Mouse (Mus musculus) spleen, embryonic (tissue): Measurements from ENCODE around the gene Ahcy.
"Not testable (repeated sequence)": the region's sequence is repeated elsewhere in the genome, so short reads cannot be mapped to it uniquely, and the experiment has no call there.

Source experiments
- CTCF ChIA-PET: fragments of 350-600 bp; sonication (Branson Sonifier 250); formaldehyde crosslinking; loops from one replicate; lab custom pipeline; 2022; lab: Charles Lee

Gene Ahcy

GRCm38 (mm10) chr2:155073978-155074765, at the start of gene Ahcy:
Gene Ahcy, minus strand, starts transcription at chr2:155074497.
- CTCF ChIA-PET, result interaction anchor here (0.6 kb wide), 1 partner anchor 19 kb away, joined by 3 read pairs; no protein-coding TSS in a partner anchor

- CTCF ChIA-PET, result no interaction called here
These were observed 41.0 kb upstream of the Ahcy start for GRCm38 (mm10) chr2:155115216-155115830.

GRCm38 (mm10) chr2:155107276-155107675, 33.0 kb upstream of the Ahcy start:
- CTCF ChIA-PET, result not testable (repeated sequence)

- CTCF ChIA-PET, result no interaction called here
These were observed 29.3 kb upstream of the Ahcy start for GRCm38 (mm10) chr2:155103607-155104006.

GRCm38 (mm10) chr2:155101761-155102181, 27.5 kb upstream of the Ahcy start:
- CTCF ChIA-PET, result interaction anchor here (0.9 kb wide), 1 partner anchor 26 kb away, joined by 3 read pairs; no protein-coding TSS in a partner anchor

GRCm38 (mm10) chr2:155100796-155101259, 26.5 kb upstream of the Ahcy start:
- CTCF ChIA-PET, result no interaction called here

GRCm38 (mm10) chr2:155099994-155100795, 25.9 kb upstream of the Ahcy start:
- CTCF ChIA-PET, result no interaction called here

GRCm38 (mm10) chr2:155099421-155099820, 25.1 kb upstream of the Ahcy start:
- CTCF ChIA-PET, result interaction anchor here (0.5 kb wide), 1 partner anchor 1874 kb away, joined by 4 read pairs; no protein-coding TSS in a partner anchor

GRCm38 (mm10) chr2:155098720-155099380, 24.6 kb upstream of the Ahcy start:
- CTCF ChIA-PET, result no interaction called here

GRCm38 (mm10) chr2:155093418-155093817, 19.1 kb upstream of the Ahcy start:
- CTCF ChIA-PET, result interaction anchor here (0.6 to 0.7 kb wide), 3 partner anchors 65 to 1956 kb away, joined by 3 to 17 read pairs (median 8); no protein-coding TSS in a partner anchor

- CTCF ChIA-PET, result no interaction called here
These were observed 17.4 kb upstream of the Ahcy start for GRCm38 (mm10) chr2:155091743-155092075.

GRCm38 (mm10) chr2:155090909-155091742, 16.8 kb upstream of the Ahcy start:
- CTCF ChIA-PET, result no interaction called here

- CTCF ChIA-PET, result no interaction called here
These were observed 14.0 kb upstream of the Ahcy start for GRCm38 (mm10) chr2:155088264-155088663.

GRCm38 (mm10) chr2:155086328-155086727, 12.0 kb upstream of the Ahcy start:
- CTCF ChIA-PET, result no interaction called here

- CTCF ChIA-PET, result no interaction called here
These were observed 10.2 kb upstream of the Ahcy start for GRCm38 (mm10) chr2:155084546-155084945.

GRCm38 (mm10) chr2:155082121-155082803, 8.0 kb upstream of the Ahcy start:
- CTCF ChIA-PET, result interaction anchor here (0.7 kb wide), 1 partner anchor 18 kb away, joined by 17 read pairs; no protein-coding TSS in a partner anchor

- CTCF ChIA-PET, result no interaction called here
These were observed 6.8 kb upstream of the Ahcy start for GRCm38 (mm10) chr2:155081056-155081455.

GRCm38 (mm10) chr2:155080179-155080530, 5.9 kb upstream of the Ahcy start:
- CTCF ChIA-PET, result no interaction called here

- CTCF ChIA-PET, result no interaction called here
These were observed 5.3 kb upstream of the Ahcy start for GRCm38 (mm10) chr2:155079500-155080178.
